In the genomic region with DNA sequence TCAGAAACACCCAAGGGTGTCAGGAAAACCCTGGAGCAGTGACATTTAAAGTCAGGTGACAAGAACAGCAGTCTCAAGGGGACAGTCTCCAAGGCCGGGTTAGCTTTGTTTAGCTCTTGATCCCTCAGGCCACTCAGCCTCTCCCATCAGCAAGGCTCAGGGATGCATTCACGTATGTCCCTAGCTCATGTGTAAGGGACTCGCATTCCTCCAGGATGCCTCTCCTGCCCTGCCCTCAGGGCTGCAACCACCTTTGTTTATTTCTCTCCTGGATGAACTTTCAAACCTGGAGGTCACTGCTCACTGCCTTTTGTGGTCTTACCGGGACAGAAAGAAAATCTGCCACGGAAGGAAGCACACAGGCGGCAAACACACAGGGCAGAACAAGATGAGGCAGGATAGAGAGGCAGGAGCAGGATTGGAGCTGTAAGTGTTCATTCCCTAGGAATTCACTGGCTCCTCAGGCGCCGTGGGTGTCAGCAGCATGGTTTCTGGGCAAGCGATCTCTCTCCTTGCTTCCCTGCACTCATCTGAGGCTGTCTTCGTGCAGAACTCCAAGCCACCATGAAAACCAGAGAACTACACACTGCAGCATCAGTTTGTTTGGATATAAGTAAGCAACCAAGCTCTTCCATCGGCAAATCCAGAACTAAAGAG, we compare ENCODE assay signal across 33 mouse cellular contexts.
DNase-seq lines count a peak whose midpoint lies in the region; ATAC-seq and TF ChIP-seq lines count a peak whose summit lies in the region.
"Had no signal": no experiment of that assay in that cellular context is flagged by ENCODE, and none has a peak within 500 bp of the region (broad histone marks: within the 10 kb centered on the region; RNA-seq: fewer than 3 reads in every experiment).

No protein-coding gene starts in this region.

- no peaks in the 10 kb centered on the region for H3K36me3 ChIP-seq in heart, postnatal 0 days (replicated peaks; ENCODE audit: control insufficient read depth, insufficient read depth, low read length)
- H3K36me3 ChIP-seq: embryonic facial prominence, embryonic 10.5 days; embryonic facial prominence, embryonic 13.5 days; forebrain, embryonic 12.5 days; forebrain, embryonic 15.5 days; G1E; heart, embryonic 10.5 days; heart, embryonic 13.5 days; hindbrain, embryonic 10.5 days had no signal

- no peak for ATAC-seq in heart, postnatal 0 days (ENCODE audit: insufficient read depth, low read depth)
- ATAC-seq in megakaryocyte progenitor cell, adult 5-6 weeks (replicated peaks; ENCODE audit: poor library complexity) = no peak
- ATAC-seq: forebrain, embryonic 15.5 days; hindbrain, postnatal 0 days; inflammation-experienced regulatory T-cells, adult 6 months; intestine, embryonic 16.5 days had no signal

- TF ChIP-seq CTCF in heart, postnatal 0 days (IDR thresholded peaks at IDR 0.05; ENCODE audit: low read depth) = no peak

- 57% methylated on average over 11 of the region's 11 CpGs for WGBS in heart, postnatal 0 days

- no peak overlapping the region for H3K4me3 ChIP-seq in heart, postnatal 0 days (ENCODE audit: low read depth, low read length)
- H3K4me3 ChIP-seq: embryonic facial prominence, embryonic 10.5 days; embryonic facial prominence, embryonic 13.5 days; erythroblast, embryonic 14.5 days; forebrain, embryonic 12.5 days; forebrain, embryonic 15.5 days; gastrocnemius, adult 2 months; heart, adult 2 months; heart, embryonic 10.5 days; heart, embryonic 13.5 days; hindbrain, embryonic 10.5 days had no signal

- DNase-seq in heart, postnatal 0 days (ENCODE audit: low spot score) = peak; percentile 2
- DNase-seq in heart, adult 18-20 months = no peak
- DNase-seq in ES-CJ7 (ENCODE audit: low read depth, low spot score) = peak; percentile 58
- peak; percentile 57 for DNase-seq in R1 (ENCODE audit: low read depth, low spot score)
- no peak for DNase-seq in embryo, embryonic 10 days (ENCODE audit: low spot score)
- no peak for DNase-seq in layer of hippocampus, adult 9-10 months (ENCODE audit: low spot score)
- DNase-seq: adrenal gland, postnatal 10 days; adrenal gland, postnatal 36 days; cerebellum, adult 11 months; cerebellum, adult 2 months; cerebellum, adult 9-11 months; cerebellum, postnatal 25 days; embryo, embryonic 11 days; gastrocnemius, adult 2 months; gastrocnemius, postnatal 14 days; heart, adult 2 months; kidney, adult 18-20 months; kidney, adult 9 months had no signal

- no peaks in the 10 kb centered on the region for H3K27me3 ChIP-seq in heart, postnatal 0 days (ENCODE audit: control insufficient read depth, insufficient read depth, low read length)
- H3K27me3 ChIP-seq: CH12.LX; embryonic facial prominence, embryonic 13.5 days; forebrain, embryonic 12.5 days; forebrain, embryonic 15.5 days; heart, embryonic 13.5 days had no signal

- H3K4me2 ChIP-seq in heart, postnatal 0 days (ENCODE audit: low read depth, low read length) = no peak overlapping the region
- H3K4me2 ChIP-seq: embryonic facial prominence, embryonic 13.5 days; forebrain, embryonic 12.5 days; forebrain, embryonic 15.5 days; heart, embryonic 13.5 days; hindbrain, embryonic 14.5 days had no signal

- no peak overlapping the region for H3K9ac ChIP-seq in heart, postnatal 0 days (replicated peaks; ENCODE audit: low read depth, low read length)
- H3K9ac ChIP-seq: embryonic facial prominence, embryonic 13.5 days; forebrain, embryonic 12.5 days; forebrain, embryonic 15.5 days; heart, embryonic 13.5 days; hindbrain, embryonic 14.5 days had no signal

- no peak for TF ChIP-seq EP300 in heart, postnatal 0 days (IDR thresholded peaks at IDR 0.05; ENCODE audit: low read depth)

- no peaks in the 10 kb centered on the region for H3K9me3 ChIP-seq in heart, postnatal 0 days (replicated peaks; ENCODE audit: control insufficient read depth, low read length)
- H3K9me3 ChIP-seq: embryonic facial prominence, embryonic 10.5 days; embryonic facial prominence, embryonic 13.5 days; forebrain, embryonic 12.5 days; forebrain, embryonic 15.5 days; G1E; heart, embryonic 10.5 days; heart, embryonic 13.5 days; hindbrain, embryonic 10.5 days had no signal

- no peak overlapping the region for H3K27ac ChIP-seq in heart, postnatal 0 days (ENCODE audit: low read depth)
- H3K27ac ChIP-seq: embryonic facial prominence, embryonic 10.5 days; embryonic facial prominence, embryonic 13.5 days; forebrain, embryonic 12.5 days; forebrain, embryonic 15.5 days; gastrocnemius, adult 2 months; heart, adult 2 months; heart, embryonic 10.5 days; heart, embryonic 13.5 days; hindbrain, embryonic 10.5 days; hindbrain, embryonic 14.5 days; hindbrain, postnatal 0 days had no signal

- no peaks in the 10 kb centered on the region for H3K4me1 ChIP-seq in heart, postnatal 0 days (ENCODE audit: control insufficient read depth, insufficient read depth)
- H3K4me1 ChIP-seq: forebrain, embryonic 12.5 days; forebrain, embryonic 15.5 days; heart, embryonic 13.5 days had no signal

Comparison
In these comparisons a context has a peak if more than half of its experiments do, and no peak if none do; other contexts are left out.
1. DNase-seq: peak in heart, postnatal 0 days (single experiment), ES-CJ7 (single experiment) and R1 (single experiment); none in heart, adult 18-20 months (0 of 2), embryo, embryonic 10 days (single experiment) and layer of hippocampus, adult 9-10 months (single experiment).